ENCODE assay signal across 16 mouse cellular contexts in the genomic region with DNA sequence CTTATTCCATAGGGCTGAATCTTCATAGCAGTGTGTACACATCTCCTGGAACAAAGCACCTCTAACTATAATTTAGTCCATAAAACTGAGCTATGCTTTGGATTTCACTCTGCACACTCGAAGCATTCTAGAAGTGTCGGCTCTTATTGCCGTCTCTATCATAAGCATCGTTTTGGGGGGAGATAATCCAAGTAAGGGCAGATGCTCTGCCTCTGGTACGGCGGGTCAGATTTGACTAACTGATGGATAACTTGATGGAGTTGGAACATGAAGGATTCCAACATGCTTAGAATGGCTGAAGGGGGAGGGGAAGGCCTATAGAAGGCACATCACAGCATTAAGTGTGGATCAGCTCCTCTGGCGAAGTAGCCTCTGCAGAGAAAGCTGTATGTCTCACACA.
"Had no signal": no experiment of that assay in that cellular context is flagged by ENCODE, and none has a peak within 500 bp of the region (broad histone marks: within the 10 kb centered on the region; RNA-seq: fewer than 3 reads in every experiment).

No protein-coding gene starts in this region.

- H3K9me3 ChIP-seq: neural tube, embryonic 13.5 days; neural tube, embryonic 15.5 days; stomach, embryonic 15.5 days had no signal

- H3K4me3 ChIP-seq: neural tube, embryonic 13.5 days; neural tube, embryonic 15.5 days; stomach, embryonic 15.5 days had no signal

- DNase-seq: retina, postnatal 1 day; right cerebral cortex, adult 18-20 months; right cerebral cortex, postnatal 14 days; right cerebral cortex, postnatal 25 days; right cerebral cortex, postnatal 4 days; spleen, adult 18-20 months; thymus, adult 18-20 months; thymus, adult 2 months; thymus, postnatal 14 days; thymus, postnatal 25 days; thymus, postnatal 36 days; thymus, postnatal 4 days had no signal

- H3K9ac ChIP-seq: neural tube, embryonic 13.5 days; neural tube, embryonic 15.5 days; stomach, embryonic 15.5 days had no signal

- H3K4me1 ChIP-seq: neural tube, embryonic 13.5 days; neural tube, embryonic 15.5 days; stomach, embryonic 15.5 days had no signal

- H3K4me2 ChIP-seq: neural tube, embryonic 13.5 days; neural tube, embryonic 15.5 days; stomach, embryonic 15.5 days had no signal

- H3K36me3 ChIP-seq: neural tube, embryonic 15.5 days; stomach, embryonic 15.5 days had no signal

- H3K27ac ChIP-seq: neural tube, embryonic 13.5 days; neural tube, embryonic 15.5 days; stomach, embryonic 15.5 days; stomach, postnatal 0 days had no signal

- H3K27me3 ChIP-seq: neural tube, embryonic 13.5 days; neural tube, embryonic 15.5 days; stomach, embryonic 15.5 days had no signal
